Mouse (Mus musculus) ovary, postnatal 36 days (tissue): ENCODE measurements around the gene Pfn1.

Experiments
- DNase-seq: peaks from one replicate; pipeline ENCODE4 v3.0.0; 2022; ENCODE audit warnings: low spot score, mixed read lengths

Gene Pfn1

DNA sequence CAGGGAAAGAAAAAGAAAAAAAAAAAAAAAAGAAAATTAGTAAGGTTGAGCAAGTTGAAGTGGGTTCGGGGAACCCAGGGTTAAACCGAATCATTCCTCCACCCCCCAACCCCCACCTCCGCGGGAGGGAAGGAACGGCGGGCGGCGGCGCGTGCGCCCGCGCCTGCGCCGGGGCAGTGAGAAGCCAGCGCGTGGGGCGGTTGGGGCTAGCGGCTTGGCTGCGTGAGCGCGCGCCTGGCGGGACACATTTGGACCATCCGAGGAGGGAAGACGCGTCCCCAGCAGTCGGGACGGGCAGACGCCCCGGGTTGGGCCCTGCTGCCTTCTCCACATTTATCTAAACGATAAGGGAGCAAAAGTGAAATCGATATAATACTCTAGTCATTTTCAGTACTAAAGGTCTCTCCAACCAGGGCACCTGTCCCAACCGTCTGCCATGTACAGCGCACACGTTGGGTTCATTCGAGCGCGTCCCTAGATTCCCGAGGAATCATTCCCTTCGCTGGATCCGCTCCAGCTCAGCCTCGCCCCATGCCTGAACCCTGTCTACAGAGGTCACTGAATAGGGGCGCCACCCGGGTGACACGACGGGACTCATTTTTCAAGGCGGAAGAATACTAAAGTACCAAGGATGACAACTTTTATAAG, 603 bp upstream of the Pfn1 start:
- peak; percentile 85 for DNase-seq

DNA sequence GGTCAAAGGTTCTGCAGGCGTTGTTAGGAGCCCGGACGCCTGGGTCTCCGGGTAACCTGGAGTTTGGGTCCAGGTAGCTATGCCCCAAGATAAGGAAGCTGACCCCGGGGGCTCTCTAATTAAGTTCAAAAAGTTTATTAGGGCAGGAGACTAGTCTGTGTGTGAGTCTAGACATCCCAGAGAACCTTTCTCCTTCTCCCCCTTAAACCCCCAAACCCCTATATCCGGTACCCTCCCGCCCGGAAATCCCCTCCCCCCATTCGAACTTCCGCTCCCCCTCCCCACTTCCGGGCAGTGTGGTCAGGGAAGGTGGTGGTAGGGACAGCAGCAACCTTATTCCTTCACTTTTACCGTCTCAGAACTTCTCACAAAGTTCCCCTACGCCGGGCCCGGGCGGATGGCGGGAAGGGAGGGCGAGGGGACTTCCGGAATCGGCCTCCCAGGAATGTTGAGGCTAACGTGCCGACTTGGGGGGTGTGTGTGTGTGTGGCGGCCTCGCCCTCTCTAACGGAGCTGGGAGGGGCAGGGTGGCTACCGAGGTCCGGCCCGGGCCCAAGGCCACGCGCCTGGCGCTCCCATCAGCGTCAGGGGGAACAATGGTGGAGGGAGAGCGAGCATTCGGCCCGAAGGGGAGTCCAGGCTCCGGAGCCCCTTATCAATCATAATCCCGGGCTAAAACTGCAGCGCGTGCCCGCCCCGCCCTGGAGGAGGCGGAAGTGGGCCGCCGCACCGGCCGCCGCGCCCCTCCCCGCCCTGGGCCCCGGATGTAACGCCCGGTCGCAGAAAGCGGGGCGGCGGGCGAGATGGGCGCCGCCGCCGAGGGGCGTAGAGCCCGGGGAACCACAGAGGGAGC, 873 bp downstream of the Pfn1 start:
- DNase-seq: peak; percentile 73

DNA sequence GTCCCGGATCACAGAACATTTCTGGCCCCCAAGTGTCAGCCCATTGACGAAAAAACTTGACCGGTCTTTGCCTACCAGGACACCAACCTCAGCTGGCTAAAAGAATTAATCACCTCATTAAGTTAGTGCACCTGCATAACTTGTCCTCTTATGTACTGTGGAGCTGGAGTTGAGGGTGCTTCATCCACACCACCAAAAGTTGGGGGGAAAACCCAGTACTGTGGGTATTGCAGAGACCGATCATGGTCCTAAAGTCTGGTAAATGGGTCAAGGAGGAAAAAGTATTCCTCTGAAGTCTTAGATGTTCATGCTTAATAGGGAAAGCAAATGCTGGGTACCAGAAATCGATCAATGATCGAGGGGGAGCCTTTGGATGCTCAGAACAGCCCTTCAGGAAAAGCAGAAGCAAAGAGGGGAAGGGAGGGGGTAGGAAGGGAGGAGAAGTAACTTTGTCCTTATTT, 1.5 kb downstream of the Pfn1 start:
- no peak for DNase-seq

DNA sequence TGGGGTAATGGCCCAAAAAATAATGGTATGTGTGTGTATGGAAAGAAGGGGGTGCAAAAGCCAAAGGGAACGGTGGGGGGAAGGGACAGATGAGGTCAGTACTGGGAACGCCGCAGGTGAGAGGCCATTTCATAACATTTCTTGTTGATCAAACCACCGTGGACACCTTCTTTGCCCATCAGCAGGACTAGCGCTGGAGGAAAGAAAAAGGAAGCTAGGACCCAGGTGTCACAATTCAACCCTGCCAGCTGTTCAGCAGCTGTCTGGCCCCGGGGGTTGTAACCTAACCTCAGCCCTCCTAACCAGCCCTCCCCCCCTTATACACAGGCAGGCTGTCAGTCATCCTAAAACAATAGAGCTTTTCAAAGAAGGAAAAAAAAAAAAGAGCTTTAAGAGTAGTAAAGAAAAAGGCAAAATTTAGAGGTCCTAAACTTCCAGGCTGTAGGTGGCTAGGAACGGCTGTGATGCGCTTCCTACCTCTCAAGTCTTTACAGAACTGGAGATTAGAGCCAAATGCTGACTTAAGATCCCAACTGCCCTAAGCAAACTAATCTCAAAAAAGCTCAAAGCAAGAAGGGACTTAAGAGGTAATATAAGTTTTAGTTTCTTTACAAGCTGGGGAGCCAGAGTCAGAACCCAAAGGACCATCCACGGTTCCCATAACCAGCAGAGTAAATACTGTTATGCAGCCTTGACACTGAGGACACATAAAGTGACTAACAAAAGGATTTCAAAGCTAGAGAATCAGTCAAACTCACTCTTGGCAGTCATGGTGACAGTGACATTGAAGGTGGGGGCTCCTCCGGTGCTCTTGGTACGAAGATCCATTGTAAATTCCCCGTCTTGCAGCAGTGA, 2.2 kb downstream of the Pfn1 start:
- DNase-seq: no peak

DNA sequence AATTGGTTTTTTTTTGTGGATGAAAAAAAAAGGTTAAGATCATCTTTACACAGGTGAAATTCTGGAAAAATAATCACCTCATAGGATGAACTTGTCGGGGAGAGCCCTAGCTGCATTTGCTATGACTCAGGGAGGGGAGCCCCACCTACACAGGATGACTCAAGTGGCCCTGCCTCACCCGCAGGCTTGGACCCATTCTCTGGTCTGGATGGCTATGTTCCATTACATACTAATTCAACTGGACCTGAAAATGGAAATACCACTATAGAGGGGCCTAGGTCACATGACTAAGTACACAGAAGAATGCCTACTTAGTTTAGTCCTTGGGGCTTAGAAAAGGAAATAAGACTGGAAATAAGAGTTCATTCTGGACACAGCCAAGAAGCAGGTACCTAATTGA, 3.1 kb downstream of the Pfn1 start:
- no peak for DNase-seq

DNA sequence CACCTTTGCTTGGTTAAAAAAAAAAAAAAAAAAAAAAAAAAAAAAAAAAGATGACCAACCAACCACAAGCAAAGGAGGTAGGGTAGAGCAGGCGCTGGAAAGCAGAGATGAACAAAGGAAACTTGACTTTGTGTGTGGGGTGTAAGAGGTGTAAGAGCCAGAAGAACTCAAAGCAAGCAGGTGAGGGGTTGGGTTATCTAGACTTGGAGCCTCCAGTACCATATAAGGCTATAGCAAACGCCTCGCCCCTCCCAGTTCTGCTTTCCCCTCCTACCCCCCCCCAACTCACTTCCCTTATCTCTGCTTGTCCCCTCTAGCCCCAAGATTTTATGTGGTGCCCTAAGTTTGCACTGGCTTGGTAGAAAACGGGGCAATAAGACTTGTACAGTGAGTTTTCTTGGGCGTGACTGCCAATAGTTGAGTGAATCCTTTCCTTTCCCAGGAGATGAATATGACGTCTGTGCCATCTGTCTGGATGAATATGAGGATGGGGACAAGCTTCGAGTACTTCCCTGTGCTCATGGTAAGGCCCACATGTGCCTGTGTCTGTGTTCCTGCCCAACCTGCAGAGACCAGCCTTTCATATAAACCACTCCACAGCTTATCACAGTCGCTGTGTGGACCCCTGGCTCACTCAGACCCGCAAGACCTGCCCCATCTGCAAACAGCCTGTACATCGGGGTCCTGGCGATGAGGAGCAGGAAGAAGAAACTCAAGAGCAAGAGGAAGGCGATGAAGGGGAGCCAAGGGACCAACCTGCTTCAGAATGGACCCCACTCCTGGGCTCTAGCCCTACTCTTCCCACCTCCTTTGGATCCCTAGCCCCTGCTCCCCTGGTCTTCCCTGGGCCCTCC, 3.9 kb downstream of the Pfn1 start:
- DNase-seq: no peak

DNA sequence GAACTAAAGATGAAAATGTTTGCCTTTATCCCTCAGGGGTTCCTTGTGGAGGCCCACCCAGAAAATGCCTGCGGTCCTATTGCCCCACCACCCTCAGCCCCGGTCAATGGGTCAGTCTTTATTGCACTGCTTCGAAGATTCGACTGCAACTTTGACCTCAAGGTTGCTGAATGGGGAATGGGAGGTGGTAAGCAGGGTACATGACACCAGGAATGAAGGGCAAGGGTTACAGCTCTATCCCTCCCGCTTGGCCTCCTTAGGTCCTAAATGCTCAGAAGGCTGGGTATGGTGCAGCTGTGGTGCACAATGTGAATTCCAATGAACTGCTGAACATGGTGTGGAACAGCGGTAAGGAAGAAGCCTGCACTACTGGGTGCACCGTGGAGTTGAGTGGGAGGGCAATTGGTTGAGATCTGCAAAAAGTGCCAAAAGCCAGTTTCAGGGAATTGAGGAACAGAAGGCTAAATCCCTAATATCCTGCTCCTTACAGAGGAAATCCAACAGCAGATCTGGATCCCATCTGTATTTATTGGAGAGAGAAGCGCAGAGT, 5.2 kb downstream of the Pfn1 start:
- no peak for DNase-seq

DNA sequence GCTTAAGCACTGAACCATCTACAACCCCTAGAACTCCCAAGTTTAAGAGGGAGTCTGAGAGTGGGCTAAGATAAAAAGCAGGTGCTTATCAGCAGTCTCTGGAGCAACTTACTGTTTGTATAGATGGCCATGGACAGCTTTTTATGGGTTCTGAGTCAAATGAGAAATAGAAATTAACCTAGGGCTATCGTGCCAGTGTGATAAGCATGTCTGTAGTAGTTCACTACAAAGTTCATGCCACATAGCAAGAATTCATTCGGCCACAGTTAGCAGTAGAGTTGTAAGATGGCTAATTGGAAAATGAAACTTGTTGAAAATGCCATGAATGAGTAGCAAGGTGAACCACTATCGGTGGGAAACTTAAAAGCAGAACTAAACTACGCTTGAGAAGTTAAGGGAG, 5.9 kb downstream of the Pfn1 start:
- no peak for DNase-seq

DNA sequence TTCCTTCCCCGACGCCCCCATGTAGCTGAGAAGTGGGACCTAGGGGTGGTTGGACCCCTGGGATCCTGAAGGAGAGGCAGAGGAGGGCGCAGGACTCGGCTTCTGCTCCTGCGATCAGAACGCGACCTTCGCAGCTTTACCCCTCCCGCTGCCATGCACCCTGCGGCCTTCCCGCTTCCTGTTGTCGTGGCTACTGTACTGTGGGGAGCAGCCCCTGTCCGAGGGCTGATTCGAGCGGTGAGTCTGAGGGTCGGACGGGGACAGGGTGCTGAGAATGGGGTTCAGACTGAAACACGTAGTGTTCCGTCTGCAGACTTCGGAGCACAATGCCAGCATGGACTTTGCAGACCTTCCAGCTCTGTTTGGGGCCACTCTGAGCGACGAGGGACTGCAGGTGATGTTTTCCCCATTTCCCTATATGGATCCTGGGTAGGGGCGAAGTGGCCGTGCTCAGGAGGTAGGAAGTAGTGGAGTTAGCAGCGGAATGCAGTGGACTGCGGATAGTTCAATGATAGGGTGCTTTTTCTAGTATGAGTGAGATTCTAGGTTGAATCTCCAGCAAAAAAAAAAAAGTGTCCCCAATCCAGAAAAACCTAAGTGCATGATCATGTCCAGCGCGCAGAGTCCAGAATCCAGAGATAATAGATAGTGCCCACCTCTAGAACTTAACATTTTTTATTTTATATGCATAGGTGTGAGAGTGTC, 6.6 kb downstream of the Pfn1 start:
- DNase-seq: peak; percentile 50

DNA sequence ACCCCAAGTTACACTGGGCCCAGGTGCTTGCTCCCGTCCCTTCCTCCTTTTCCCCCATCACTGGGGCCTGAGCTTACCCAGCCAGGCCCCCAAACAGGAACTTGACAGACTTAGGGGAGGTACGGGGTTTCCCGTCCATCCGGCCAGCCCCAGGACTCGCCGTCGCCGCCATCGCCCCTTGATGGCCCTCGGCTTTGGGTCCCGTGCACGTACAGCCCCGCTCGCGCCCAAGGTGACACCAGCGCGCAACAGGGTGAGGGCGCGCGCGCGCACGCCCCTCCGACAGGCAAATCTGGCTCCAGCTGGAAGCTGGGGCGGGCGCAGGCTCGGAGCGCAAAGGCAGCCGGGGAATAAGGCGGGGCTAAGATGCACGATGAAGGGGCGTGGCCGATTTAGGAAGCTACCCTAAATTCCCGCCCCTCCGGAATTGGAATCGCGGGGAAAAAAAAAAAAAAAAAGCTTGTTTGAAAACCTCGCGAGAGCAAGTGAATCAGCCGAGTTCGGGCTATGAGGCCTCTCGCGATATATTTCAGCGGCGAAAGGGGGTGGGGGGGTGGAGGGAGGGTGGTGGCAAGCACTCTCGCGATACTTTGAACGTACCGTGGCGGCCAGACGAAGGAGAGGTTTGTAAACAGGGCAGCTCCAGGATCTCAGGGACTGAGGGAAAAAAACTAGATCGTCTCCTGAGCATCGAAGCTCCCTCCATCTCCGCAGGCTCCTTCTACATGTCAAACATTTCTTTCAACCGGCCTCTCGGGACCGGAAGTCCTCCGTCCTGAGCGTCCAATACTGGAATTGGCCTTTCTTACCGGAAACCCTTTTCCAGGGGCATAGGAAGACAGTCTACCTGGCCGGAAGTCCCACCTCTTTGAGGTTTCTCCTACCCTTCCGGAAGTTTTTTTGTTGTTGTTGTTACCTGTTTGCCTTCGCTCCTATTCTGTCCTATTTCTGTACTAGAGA, 7.5 kb downstream of the Pfn1 start, which contains the start of the genes Rnf167 and Slc25a11:
TSS of gene Rnf167 (plus strand) at position 545 of the 960 bp plus-strand sequence.
TSS of gene Slc25a11 (minus strand) at position 789 of the 960 bp plus-strand sequence.
- DNase-seq: peak; percentile 94

DNA sequence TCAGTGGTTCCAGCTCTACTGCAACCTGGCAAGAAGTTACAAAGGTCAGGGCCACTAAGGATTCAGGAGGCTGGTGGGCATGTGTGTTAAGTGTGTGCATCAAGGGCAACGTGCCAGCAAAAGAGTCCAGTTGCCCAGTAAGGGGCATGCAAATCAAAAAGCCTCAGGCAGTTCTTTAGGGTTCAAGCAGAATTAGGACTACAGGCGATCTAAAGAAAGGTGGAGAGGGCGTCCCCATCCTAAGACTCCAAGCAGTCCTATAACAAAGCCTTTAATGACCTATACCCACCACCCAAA, 8.2 kb downstream of the Pfn1 start:
- DNase-seq: no peak

DNA sequence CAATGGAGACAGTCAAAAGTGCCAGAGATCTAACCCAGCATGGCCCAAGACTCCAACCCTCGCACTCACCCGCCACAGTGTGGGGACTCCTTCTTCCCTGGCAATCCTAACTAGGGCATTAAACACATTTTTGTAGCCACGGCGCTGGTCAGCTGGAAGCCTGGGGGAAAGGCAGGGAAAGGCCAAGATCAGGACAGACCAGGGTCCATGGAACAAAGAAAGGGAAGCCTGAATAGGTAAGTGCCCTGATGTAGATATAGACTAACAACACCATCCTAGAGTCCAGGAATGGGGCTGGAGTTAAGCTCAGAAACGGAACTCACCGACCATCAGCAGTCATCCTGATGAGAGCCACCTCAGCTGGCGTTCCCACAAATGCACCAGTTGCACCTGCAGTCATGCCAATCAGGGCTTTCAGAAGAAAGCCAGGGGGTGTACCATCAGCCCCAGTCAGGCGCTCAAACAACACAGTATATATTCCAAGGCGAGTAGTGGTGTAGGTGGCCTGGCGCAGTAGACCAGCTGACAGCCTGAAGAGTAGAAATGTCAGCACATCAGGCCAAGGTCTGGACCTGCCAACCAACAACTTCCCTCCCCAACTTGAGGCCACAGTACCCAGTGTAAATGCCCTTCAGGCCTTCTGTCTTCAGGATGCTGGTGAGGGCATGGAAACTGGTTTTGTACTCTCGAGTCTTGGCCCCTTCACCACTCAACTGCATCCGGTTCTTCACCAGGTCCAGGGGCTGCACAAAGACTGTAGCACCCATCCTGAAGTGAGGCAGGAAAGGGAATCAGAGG, 8.8 kb downstream of the Pfn1 start:
- DNase-seq: no peak

DNA sequence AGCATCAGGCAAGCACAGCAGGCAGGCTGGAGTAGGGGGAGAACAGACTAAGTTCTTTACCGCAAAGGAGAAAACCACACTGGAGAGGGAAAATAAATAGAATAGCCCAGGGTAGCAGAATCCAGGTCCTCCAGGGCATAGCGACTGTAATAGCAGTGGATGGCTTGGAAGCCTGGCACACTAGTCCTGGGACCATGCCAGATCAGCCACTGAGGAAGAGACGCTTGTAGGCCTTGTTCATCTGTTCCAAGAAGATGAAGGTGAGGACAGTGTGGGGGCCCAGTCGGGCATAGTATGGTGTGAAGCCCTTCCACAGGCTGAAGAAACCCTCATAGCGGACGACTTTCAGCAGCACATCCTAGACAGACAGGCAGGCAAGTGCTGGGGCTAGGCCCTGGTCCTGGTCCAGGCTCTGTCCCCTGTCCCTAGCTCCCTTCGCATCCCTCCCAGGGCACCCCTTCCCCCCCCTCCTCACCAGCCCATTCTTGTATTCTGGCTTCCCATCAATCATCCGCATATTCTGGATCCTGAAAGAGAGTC, 9.8 kb downstream of the Pfn1 start:
- no peak for DNase-seq

DNA sequence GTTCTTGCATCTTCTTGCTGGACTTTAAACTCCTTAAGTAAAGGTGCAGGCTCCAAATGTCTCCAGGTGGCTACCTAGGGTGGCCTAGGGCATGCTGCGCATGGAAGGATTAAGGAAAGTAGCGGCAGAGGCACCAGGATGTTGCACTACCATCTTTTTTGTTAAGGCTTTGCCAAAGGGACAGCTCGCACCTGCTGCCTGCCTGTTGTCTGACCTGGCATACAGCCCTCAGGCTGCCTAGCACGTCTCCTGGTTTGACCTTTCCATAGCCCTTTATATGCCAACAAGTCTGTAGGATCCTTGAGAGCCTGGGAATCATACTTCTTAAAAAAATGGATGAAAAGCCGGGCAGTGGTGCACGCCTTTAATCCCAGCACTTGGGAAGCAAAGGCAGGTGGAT, 11.4 kb downstream of the Pfn1 start:
- DNase-seq: no peak

DNA sequence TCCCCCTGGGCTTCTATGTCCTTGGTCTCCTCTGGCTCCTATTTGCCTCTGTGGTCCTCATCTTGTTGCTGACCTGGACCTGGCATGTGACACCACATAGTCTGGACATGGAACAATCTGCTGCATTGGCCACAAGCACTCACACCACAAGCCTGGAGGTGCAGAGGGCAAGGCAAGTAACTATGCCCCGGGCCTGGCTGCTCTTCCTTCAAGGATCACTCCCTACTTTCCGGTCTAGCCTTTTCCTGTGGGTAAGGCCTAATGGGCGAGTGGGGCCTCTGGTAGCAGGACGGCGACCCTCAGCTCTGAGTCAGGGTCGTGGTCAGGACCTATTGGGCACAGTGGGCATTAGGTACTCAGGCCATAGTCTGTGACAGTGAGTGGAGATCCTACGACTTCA, 13.2 kb downstream of the Pfn1 start:
- no peak for DNase-seq

DNA sequence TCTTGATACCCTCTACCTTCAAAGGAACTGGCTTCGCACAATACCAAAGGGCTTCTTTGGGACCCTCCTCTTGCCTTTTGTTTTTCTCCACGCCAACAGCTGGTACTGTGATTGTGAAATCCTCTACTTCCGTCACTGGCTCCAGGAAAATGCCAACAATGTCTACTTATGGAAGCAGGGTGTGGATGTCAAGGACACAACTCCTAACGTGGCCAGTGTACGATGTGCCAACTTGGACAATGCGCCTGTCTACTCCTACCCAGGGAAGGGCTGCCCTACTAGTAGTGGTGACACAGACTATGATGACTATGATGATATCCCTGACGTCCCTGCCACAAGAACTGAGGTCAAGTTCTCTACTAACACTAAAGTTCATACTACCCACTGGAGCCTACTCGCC, 14.5 kb downstream of the Pfn1 start:
- DNase-seq: no peak

DNA sequence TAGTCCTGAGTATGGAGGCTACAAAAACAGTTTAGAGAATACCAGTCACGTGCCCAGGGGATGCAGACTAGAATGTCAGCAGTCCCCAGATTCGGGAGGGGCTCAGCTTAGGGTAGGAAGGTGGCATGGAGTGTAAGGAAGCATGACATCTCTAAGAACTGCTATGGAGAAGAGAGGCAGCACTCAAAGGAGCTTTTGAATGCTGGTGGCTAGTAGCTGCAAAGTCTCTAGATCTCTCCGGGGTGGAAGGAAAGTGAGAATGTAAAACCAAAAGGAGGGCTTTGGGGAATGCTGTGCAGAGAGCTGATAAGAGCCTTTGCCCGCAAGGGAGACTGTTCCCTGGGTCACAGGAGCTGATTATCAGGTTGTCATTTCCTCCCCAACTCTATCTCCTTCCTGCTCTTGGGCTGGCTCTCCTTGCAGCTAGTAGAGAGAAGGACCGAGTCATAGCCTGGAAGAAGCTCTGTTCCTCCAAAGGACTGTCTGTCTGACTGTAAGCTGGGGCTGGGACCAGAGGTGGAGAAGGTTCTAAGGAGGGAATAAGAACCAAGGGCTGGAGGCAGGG, 15.6 kb downstream of the Pfn1 start, which contains the start of gene Gp1ba:
TSS of gene Gp1ba (plus strand) at position 409 of the 565 bp plus-strand sequence.
- no peak for DNase-seq

DNA sequence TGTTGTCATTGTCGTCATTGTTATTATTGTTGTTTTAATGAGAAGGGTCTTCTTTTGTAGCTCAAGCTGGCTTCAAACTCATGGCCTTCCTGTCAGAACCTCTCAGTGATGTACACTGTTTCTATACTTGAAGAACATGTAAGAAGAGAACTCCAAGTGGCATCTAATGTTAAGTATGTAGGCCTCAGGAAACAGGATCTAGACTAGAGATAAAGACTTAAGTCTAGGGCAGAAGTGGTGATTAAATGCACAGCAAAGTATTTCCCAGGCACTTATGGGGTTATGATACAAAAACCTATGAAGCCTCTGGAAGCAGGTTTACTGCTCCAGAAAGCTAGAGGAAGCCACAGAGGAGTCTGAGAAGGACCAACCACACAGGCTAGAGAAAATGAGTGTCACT, 16.2 kb downstream of the Pfn1 start:
- DNase-seq: no peak
